Mouse (Mus musculus) forelimb bud, embryonic 11.5 days (tissue): ENCODE data around the gene B4galt2.

ENCODE experiments used
- DNase-seq: peaks from one replicate; pipeline ENCODE4 v3.0.0-alpha.2; 2012; ENCODE audit warnings: low read depth, low spot score

B4galt2 gene

DNA sequence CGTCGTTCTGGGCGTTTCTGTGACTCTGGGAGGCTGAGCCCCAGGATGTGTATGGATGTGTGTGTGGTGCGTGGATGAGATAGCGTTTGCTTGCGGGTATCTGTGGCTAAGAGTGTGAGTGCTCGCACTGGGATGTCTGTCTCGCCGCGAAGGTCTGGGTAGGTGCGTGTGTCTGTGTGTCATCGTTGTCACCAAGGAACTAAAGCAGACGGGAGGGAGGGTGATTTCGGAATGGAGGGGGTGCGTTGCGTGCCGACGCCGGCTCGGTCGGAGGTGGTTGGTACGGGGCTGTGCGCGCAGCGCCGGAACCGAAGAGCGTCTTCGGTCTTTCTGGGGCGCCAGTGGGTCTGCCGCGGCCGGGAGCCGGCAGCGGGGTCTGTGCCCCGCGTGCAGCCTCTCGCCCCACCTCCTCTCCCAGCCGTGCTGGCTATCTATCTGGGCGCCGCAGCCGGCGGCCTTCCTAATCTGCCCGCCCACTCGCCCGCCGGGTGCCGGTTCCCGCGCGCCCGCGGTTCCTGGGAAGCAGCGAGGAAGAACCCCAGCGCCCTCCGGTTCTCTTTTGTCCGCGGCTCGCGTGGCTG lies 47.7 kb downstream of the B4galt2 start:
- peak; percentile 19 for DNase-seq

DNA sequence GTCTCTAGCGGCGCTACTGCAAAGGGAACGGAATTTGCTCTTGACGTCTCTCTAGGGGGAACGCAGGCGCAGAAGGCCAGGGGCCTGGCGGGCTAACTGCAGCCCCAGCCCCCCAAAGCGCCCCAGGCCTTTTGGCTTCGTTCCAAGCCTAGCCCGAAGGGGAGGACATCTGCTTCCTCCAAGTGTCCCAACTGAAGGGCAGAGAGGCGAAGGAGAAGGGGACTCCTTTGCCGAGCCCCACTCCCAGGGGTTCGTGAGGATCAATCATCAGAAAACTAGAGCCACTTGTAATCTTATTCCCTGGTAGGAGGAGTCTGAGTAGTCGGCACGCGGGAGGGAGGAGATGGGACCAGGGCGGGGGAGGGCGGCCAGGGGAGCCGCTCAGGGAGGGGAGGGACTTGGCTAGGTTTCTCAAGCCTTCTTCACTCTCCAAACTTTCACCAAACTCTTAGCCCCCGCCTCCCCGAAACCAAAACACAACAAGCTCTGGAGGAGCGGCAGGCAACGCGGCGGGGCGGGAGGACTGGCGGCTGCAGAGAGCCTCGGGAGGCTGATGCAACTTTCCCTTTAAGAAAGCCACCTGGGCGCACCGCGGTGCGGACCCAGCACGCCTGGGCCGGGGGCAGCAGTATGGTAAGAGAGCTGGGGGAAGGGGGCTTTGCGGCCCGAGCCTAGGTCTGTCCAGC lies 48.3 kb downstream of the B4galt2 start:
- DNase-seq = peak; percentile 82

DNA sequence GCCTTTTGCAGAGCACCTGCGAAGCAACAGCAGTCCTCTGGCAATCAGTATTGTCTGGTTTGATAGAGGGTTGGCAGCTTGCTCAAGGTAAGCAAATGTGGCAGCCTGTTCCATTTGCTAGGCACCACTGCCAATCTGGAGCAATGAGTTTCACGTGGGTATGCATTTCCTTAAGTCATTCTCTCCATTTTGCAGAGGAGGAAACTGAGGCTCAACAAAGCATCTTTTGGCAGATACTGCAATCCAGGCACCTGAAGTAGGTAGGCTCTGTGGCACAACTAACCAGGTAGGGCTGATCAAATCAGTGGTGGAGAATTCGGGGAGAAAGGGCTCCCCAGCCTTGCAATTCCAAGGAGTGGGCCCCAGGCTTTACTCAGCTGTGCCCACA lies 48.8 kb downstream of the B4galt2 start, which contains the start of gene Slc6a9:
Gene Slc6a9, plus strand, starts transcription at position 50 of the 388 bp plus-strand sequence.
- DNase-seq = no peak

DNA sequence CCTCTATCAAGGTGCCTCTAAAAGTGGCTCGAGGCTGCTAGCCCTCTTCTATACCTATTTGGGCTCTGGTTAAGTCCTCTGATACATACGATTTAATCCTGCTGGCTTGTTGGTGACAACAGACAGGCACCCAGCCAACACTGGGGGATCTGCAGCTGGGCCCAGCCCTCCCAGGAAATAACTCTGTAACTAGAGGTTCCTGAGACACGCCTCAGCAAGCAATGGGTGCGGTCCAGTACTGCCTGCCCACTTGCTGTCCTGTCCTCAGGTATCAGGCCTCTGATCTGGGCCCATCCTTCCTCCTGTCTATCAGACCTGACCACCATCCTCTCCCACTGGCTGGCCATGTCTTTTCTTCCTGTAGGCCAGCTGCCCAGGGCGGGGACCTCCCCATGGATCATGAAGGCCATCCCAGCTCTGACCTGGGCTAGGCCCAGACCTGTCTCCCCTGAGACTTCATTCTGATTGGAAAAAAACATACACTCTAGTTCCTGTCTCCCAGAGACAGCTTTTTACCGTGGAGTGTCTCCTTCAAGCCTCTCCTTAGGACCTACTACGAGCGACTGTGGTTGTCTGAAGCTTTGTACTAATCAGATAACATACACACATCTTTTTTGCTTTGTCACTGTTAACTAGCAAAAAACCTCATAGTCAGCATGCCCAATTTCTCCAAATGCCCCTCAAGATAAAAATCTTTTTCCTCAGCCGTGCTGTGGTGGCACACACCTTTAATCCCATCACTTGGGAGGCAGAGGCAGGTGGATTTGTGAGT lies 51.2 kb downstream of the B4galt2 start:
- DNase-seq = no peak

DNA sequence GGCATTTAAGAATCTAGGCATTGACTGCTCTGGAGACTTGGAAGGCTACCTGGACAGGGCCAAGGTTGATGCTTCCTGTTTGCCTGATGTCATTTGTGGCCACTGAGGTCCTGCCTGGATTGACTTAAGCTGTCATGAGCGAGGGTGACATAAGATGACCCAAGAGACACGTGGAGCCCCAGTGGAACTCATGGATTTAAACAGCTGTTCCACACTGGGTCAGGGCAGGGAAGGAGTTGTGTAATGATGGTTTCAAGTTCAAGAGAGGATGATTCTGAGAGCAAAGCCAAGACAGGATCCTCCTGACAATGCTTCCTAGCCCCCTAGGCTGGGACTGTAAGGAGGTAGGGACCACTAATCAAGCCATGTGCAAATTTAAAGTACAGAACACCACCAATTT lies 51.8 kb downstream of the B4galt2 start:
- no peak for DNase-seq

DNA sequence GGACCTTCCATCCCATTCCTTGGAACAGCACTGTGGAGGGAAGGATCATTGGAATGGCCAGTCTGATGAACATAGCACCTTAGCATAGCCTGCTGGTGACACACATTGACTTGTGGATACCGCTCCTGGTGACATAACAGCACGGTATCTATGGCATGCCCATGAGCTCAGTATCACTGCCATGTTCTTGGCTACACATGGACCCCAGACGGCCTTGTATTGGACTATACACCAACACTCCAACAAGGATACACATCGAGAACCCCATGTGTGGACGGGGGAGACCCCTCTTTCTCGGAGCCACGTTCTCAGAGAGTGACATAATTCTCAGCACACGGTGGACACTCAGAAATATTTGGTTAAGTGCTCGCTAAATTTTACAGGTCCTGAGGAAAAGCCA lies 52.5 kb downstream of the B4galt2 start:
- no peak for DNase-seq

DNA sequence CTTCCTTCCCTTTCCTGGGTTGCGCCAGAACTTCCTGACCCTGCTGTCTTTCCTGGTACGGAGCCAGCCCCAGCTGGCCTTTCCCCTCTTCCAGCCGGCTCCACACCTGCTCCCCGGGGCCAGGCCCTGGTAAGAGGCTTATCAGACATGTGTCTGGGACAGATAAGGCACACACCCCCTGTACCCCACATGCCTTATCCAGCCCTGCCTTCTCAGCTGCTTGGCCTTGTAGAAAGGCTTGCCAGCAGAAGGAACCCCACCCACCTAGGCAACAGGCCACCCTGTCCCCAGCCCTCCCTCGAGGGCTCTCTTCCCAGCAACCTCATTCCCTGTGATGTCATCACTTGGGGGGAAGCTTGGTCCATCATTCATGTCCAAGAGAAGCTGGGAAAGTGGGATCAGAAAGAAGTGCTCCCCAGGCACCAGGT lies 53.1 kb downstream of the B4galt2 start:
- no peak for DNase-seq

DNA sequence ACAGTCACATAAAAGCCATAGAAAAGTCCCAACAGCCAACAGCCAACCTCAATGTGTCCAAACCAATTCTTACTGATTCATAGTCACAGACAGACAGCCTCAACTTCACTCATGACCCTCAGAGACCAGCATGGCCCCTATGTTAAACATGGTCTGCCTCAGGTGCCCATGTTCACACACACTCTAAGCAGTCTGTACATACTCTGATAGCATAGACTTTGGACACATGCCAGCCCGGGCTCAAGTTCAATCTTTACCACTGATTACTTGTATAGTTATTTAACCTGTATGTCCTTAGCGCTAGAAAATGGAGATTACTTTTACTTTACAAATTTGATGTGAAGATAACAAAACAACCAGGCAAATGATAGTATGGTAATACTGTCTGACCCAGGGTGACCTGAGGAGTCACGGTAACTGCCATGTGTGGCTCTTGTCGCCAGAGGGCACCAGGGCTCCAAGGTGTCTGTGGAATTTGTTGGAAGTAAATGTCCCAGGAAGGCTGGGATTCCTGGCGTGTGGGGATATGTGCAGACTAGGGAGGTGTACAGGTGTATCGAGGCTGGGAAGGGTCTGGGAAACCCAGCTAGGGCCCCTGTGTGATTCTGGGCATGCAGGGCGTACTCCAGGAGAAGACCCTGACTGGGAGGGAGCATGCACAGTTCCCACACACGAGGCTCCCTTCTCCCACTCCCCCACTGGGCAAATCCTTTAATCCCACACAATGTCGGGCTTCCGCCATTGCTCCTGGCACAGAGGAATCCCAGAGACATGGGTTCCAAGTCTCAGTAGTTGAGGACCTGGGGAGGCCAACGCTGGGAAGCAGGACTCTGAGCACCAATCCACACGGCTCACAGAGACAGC lies 53.8 kb downstream of the B4galt2 start:
- peak; percentile 65 for DNase-seq

DNA sequence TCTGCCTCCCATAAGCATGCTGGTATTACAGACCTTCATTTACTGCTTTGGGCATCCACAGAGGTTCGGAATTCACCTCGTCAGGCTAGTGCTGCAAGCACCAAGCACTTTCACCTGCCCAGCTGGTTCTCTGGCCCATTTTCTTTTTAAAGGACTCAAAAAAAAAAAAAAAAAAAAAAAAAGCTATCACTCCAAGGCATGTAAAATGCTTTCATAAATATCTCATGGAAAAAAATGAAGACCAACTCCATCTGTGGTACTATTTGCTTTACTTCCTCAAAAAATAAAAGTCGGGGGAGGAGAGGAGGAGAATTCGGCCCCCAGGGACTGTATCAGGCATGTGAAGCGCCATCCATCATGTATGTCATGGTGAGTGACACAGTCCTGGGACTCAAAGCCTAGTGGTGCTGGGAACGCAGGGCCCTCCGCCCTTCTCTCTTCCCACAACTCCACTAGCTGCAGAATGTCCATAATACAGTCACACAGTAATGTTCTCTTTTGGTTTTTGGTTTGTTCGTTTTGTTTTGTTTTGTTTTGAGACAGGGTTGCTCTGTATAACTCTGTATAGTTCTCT lies 54.6 kb downstream of the B4galt2 start:
- no peak for DNase-seq
